Mouse (Mus musculus) liver, embryonic 18 days (tissue): ENCODE data around the gene Mmrn1. TPM values are rescaled to one million over a fixed set of nuclear protein-coding genes. Genes with fewer than 3 reads are reported as not detected.

Experiments
- polyA plus RNA-seq: library from polyadenylated mRNA; depleted of rRNA; stranded (reverse); fragments of >200 nt; gene quantifications from 2 replicates; pipeline ENCODE4 v1.2.3, GENCODE M21; 2012; rRNA removed

Mmrn1 gene
- polyA plus RNA-seq: 2.1 and 2.7 TPM in 2 replicates

DNA sequence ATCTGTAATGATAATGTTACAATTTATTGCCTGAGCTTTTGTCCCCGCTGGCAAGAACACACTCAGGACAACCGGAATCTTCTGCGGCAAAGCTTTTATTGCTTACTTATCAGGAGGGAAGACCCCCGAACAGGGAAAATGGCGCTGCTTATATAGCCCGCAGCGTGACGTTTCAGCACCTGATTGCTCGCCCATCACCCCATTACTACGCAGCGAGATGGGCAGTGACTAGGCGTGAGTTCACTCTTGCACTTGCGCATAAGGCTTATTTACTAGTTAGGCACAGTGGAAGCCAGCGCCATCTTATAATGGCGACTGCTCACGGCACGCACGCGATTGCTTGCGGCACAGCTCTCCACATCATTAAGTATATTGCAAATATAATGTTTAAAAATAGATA lies at the start of gene Mmrn1:
TSS of gene Mmrn1 (plus strand) at position 301 of the 400 bp plus-strand sequence.

Other genes with a start within 250 kb of the Mmrn1 start
- gene Snca, start 95.1 kb upstream of the Mmrn1 start, polyA plus RNA-seq: 144 and 151 TPM in 2 replicates